Mouse (Mus musculus) liver, adult 2 months (tissue): Measurements from ENCODE around the gene Mrpl45.

Experiments used
- CTCF ChIP-seq: fragments of 200-500 bp; IDR thresholded peaks from 2 replicates; pipeline ENCODE4 v1.5.1; 2011; ENCODE audit warnings: low read depth, low read length, control low read depth
- POLR2A ChIP-seq: fragments of 200-500 bp; IDR thresholded peaks from 2 replicates; pipeline ENCODE4 v1.6.1; 2011; ENCODE audit warnings: low read length, control low read depth; ENCODE audit not compliant: insufficient read depth; ENCODE audit errors: extremely low read depth

DNA sequence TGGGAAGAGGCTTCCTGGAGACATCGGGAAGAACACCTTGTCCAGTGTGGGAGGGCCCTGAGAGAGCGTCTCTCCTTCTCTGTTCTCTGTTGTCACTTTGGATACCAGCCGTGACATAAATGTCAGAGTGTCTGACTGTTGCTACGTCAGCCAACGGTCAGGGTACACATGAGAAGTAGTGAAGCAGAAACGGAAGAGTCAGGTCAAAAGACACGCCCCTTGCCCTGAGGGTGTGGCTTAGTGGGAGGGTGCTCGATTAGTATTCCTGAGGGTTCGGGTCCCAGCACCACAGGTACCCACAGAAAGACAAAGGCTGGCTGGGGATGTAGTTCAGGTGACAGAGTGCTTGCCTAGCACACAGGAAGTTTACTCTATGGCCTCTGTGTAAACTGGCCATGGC lies 17.5 kb downstream of the Mrpl45 start:
- TF ChIP-seq POLR2A (no peak), CTCF (no peak)
